Mouse (Mus musculus) lung, postnatal 10 days (tissue): ENCODE results near the gene Cdh8.
"Not testable (repeated sequence)": the region's sequence is repeated elsewhere in the genome, so short reads cannot be mapped to it uniquely, and the experiment has no call there.

ENCODE experiments used
- DNase-seq: peaks from one replicate; pipeline ENCODE4 v3.0.0; 2021

Cdh8 gene

GRCm38 (mm10) chr8:99267133-99267532 lies 149.1 kb downstream of the Cdh8 start:
- DNase-seq: no peak

GRCm38 (mm10) chr8:99234372-99234771 lies 181.9 kb downstream of the Cdh8 start:
- DNase-seq: no peak

- no peak for DNase-seq
Measured at GRCm38 (mm10) chr8:99223697-99224096, 192.6 kb downstream of the Cdh8 start.

- DNase-seq: no peak
Measured at GRCm38 (mm10) chr8:99205194-99205593, 211.1 kb downstream of the Cdh8 start.

- DNase-seq: no peak
Measured at GRCm38 (mm10) chr8:99190643-99191042, 225.6 kb downstream of the Cdh8 start.

- no peak for DNase-seq
Measured at GRCm38 (mm10) chr8:99186879-99187278, 229.4 kb downstream of the Cdh8 start.

GRCm38 (mm10) chr8:99184186-99184585 lies 232.1 kb downstream of the Cdh8 start:
- DNase-seq: no peak

- DNase-seq: no peak
Measured at GRCm38 (mm10) chr8:99166966-99167365, 249.3 kb downstream of the Cdh8 start.

GRCm38 (mm10) chr8:99161633-99162032 lies 254.6 kb downstream of the Cdh8 start:
- DNase-seq: no peak

- no peak for DNase-seq
Measured at GRCm38 (mm10) chr8:99145436-99145835, 270.8 kb downstream of the Cdh8 start.

GRCm38 (mm10) chr8:99144761-99145160 lies 271.5 kb downstream of the Cdh8 start:
- DNase-seq: not testable (repeated sequence)

GRCm38 (mm10) chr8:99098453-99098852 lies 317.8 kb downstream of the Cdh8 start:
- DNase-seq: no peak

GRCm38 (mm10) chr8:99051344-99051743 lies 364.9 kb downstream of the Cdh8 start:
- no peak for DNase-seq

GRCm38 (mm10) chr8:99048664-99049363 lies 367.5 kb downstream of the Cdh8 start:
- DNase-seq: no peak

- no peak for DNase-seq
Measured at GRCm38 (mm10) chr8:99040423-99040822, 375.8 kb downstream of the Cdh8 start.

GRCm38 (mm10) chr8:99031060-99031459 lies 385.2 kb downstream of the Cdh8 start:
- DNase-seq: no peak
